Mouse (Mus musculus) spleen, adult 2 months (tissue): ENCODE results near the gene Lrrc8d.

Source experiments
- CTCF ChIP-seq: fragments of 200-500 bp; IDR thresholded peaks from 2 replicates; pipeline ENCODE4 v1.5.1; 2011; ENCODE audit warnings: mild to moderate bottlenecking, inconsistent platforms; ENCODE audit not compliant: insufficient read depth, insufficient read length, insufficient replicate concordance; ENCODE audit errors: extremely low read depth
- POLR2A ChIP-seq: fragments of 200-500 bp; IDR thresholded peaks from 2 replicates; pipeline ENCODE4 v1.6.1; 2011; ENCODE audit warnings: low read depth, low read length, inconsistent platforms

- TF ChIP-seq CTCF (no peak), POLR2A (no peak)
These were observed 172.4 kb downstream of the Lrrc8d start for GRCm38 (mm10) chr5:105872176-105872575.
